Mouse (Mus musculus) embryonic fibroblast, embryonic 13.5 days (primary cell): ENCODE measurements around the gene Gm49380.

Experiments
- CTCF ChIP-seq: IDR thresholded peaks from 2 replicates; pipeline ENCODE4 v1.5.1; 2011; ENCODE audit warnings: mild to moderate bottlenecking, control low read depth, low read length, moderate library complexity, borderline replicate concordance; ENCODE audit not compliant: insufficient read depth
- POLR2A ChIP-seq: IDR thresholded peaks from 2 replicates; pipeline ENCODE4 v1.6.1; 2011; ENCODE audit warnings: low read depth, mild to moderate bottlenecking, control low read depth, low read length, moderate library complexity

- TF ChIP-seq CTCF: no peak
- no peak for TF ChIP-seq POLR2A
These were observed 20.0 kb upstream of the Gm49380 start for GRCm38 (mm10) chr9:44133287-44133686.
